Mouse (Mus musculus) gonadal fat pad, adult 2 months (tissue): ENCODE measurements around the gene Il4ra. TPM values are rescaled to one million over a fixed set of nuclear protein-coding genes. Genes with fewer than 3 reads are reported as not detected.

ENCODE experiments used
- DNase-seq: peaks from one replicate; pipeline ENCODE4 v3.0.0-alpha.2; 2012; ENCODE audit warnings: low read depth
- polyA plus RNA-seq: library from polyadenylated mRNA; depleted of rRNA; stranded (reverse); fragments of >200 nt; gene quantifications from 2 replicates; pipeline ENCODE4 v1.2.3, GENCODE M21; 2012

Gene Il4ra
- polyA plus RNA-seq, 1 experiment = 63.8 TPM

GRCm38 (mm10) chr7:125599373-125599973 is 47.6 kb downstream of the Il4ra start:
- no peak for DNase-seq

- DNase-seq = no peak
Measured at GRCm38 (mm10) chr7:125600136-125600535, 48.2 kb downstream of the Il4ra start.

GRCm38 (mm10) chr7:125600612-125601279 is 48.8 kb downstream of the Il4ra start:
- DNase-seq = no peak

GRCm38 (mm10) chr7:125601280-125601670 is 49.4 kb downstream of the Il4ra start:
- no peak for DNase-seq

- no peak for DNase-seq
Measured at GRCm38 (mm10) chr7:125601821-125602448, 50.0 kb downstream of the Il4ra start.

- DNase-seq = no peak
Measured at GRCm38 (mm10) chr7:125603185-125603631, 51.3 kb downstream of the Il4ra start, which contains the start of gene Il21r. TSS of gene Il21r (plus strand) at chr7:125603429.

GRCm38 (mm10) chr7:125604362-125605319 is 52.7 kb downstream of the Il4ra start:
- DNase-seq = no peak

GRCm38 (mm10) chr7:125605725-125606139 is 53.8 kb downstream of the Il4ra start:
- no peak for DNase-seq

GRCm38 (mm10) chr7:125606265-125607164 is 54.6 kb downstream of the Il4ra start:
- DNase-seq = no peak

- DNase-seq = no peak
Measured at GRCm38 (mm10) chr7:125607384-125608182, 55.7 kb downstream of the Il4ra start.

- DNase-seq = no peak
Measured at GRCm38 (mm10) chr7:125608183-125608688, 56.3 kb downstream of the Il4ra start.

- DNase-seq = no peak
Measured at GRCm38 (mm10) chr7:125613579-125613978, 61.7 kb downstream of the Il4ra start.

- DNase-seq = no peak
Measured at GRCm38 (mm10) chr7:125615453-125615852, 63.5 kb downstream of the Il4ra start.

- no peak for DNase-seq
Measured at GRCm38 (mm10) chr7:125618016-125618415, 66.1 kb downstream of the Il4ra start.

GRCm38 (mm10) chr7:125620077-125620476 is 68.2 kb downstream of the Il4ra start:
- no peak for DNase-seq

GRCm38 (mm10) chr7:125622741-125623685 is 71.1 kb downstream of the Il4ra start:
- no peak for DNase-seq

- no peak for DNase-seq
Measured at GRCm38 (mm10) chr7:125625219-125625618, 73.3 kb downstream of the Il4ra start.

- no peak for DNase-seq
Measured at GRCm38 (mm10) chr7:125625829-125626228, 73.9 kb downstream of the Il4ra start.
